Mouse (Mus musculus): ENCODE measurements around the gene Slc35f3. TPM values are rescaled to one million over a fixed set of nuclear protein-coding genes. Genes with fewer than 3 reads are reported as not detected.

Gene Slc35f3
- total RNA-seq (2014; rRNA removed) (3.8 and 6.1 TPM in 2 replicates), polyA plus RNA-seq (2015; fragmentation: Nextera tagmentation; extraction: Ambion mirVana) (6.1 and 6.5 TPM in 2 replicates)

- no peak within 1 kb of the TSS; the same call in 1 of the 2 replicates for H3K27ac ChIP-seq
These were observed at the start of gene Slc35f3 for GRCm38 (mm10) chr8:126298296-126299093. Slc35f3 (plus strand) TSS chr8:126298558.

GRCm38 (mm10) chr8:126250486-126250885 lies 47.9 kb upstream of the Slc35f3 start:
- H3K4me2 ChIP-seq (ENCODE audit: low read depth, low read length), result no peak overlapping the region
- H3K4me1 ChIP-seq (ENCODE audit: insufficient read depth, low read length), result no peaks in the 10 kb centered on the region
- H3K9ac ChIP-seq (replicated peaks; ENCODE audit: low read length), result no peak overlapping the region
- TF ChIP-seq CTCF (IDR thresholded peaks at IDR 0.05; ENCODE audit: low read depth), result no peak
- 51% methylated on average over 4 of the region's 4 CpGs for WGBS
- H3K27me3 ChIP-seq (ENCODE audit: insufficient read depth, low read length), result no peaks in the 10 kb centered on the region
- no peak overlapping the region for H3K4me3 ChIP-seq (ENCODE audit: low read length)
- no peaks in the 10 kb centered on the region for H3K9me3 ChIP-seq (ENCODE audit: low read length)
- ATAC-seq (no peak), DNase-seq (ENCODE audit: low spot score) (peak; percentile 14)
- no peak overlapping the region for H3K27ac ChIP-seq
- no peaks in the 10 kb centered on the region for H3K36me3 ChIP-seq (ENCODE audit: insufficient read depth, low read length)

More at GRCm38 (mm10) chr8:126298296-126299093, at the start of gene Slc35f3:
- no peaks in the 10 kb centered on the region for H3K36me3 ChIP-seq (ENCODE audit: insufficient read depth, low read length)
- no peak for TF ChIP-seq CTCF (IDR thresholded peaks at IDR 0.05; ENCODE audit: low read depth)
- DNase-seq (ENCODE audit: low spot score) (peak; percentile 54), ATAC-seq (peak; percentile 74)
- peak within 1 kb of the TSS; percentile 82 for H3K4me2 ChIP-seq (ENCODE audit: low read depth, low read length)
- H3K27me3 ChIP-seq (ENCODE audit: insufficient read depth, low read length), result no peaks in the 10 kb centered on the region
- H3K4me3 ChIP-seq (ENCODE audit: low read length), result peak within 1 kb of the TSS; percentile 54
- under 1% methylated on average over 64 of the region's 72 CpGs for WGBS
- peak within 1 kb of the TSS; percentile 70 for H3K9ac ChIP-seq (replicated peaks; ENCODE audit: low read length)
- H3K4me1 ChIP-seq (ENCODE audit: insufficient read depth, low read length), result 0 out of 2 replicates have a peak, but pooled peaks cover 6% of the 10 kb centered on the region
- H3K9me3 ChIP-seq (ENCODE audit: low read length), result no peaks in the 10 kb centered on the region

- Histone ChIP-seq H3K4me1 (ENCODE audit: insufficient read depth, low read length) (no peaks in the 10 kb centered on the region; the same call in 1 of the 2 replicates), H3K27me3 (ENCODE audit: insufficient read depth, low read length) (no peaks in the 10 kb centered on the region), H3K9me3 (ENCODE audit: low read length) (no peaks in the 10 kb centered on the region), H3K4me3 (ENCODE audit: low read length) (no peak overlapping the region), H3K36me3 (ENCODE audit: insufficient read depth, low read length) (no peaks in the 10 kb centered on the region), H3K9ac (replicated peaks; ENCODE audit: low read length) (no peak overlapping the region), H3K4me2 (ENCODE audit: low read depth, low read length) (no peak overlapping the region), H3K27ac (no peak overlapping the region)
- peak; percentile 63 for TF ChIP-seq CTCF (IDR thresholded peaks at IDR 0.05; ENCODE audit: low read depth)
- DNase-seq (ENCODE audit: low spot score), result peak; percentile 79
- WGBS, result 21% methylated on average over 9 of the region's 9 CpGs
- 0 out of 2 replicates have a peak, but pooled peaks have one; percentile 30 for ATAC-seq
These were observed 41.6 kb upstream of the Slc35f3 start for GRCm38 (mm10) chr8:126256585-126257391.

GRCm38 (mm10) chr8:126257392-126257681 lies 41.0 kb upstream of the Slc35f3 start:
- Histone ChIP-seq H3K27ac (no peak overlapping the region), H3K4me3 (ENCODE audit: low read length) (no peak overlapping the region), H3K9me3 (ENCODE audit: low read length) (no peaks in the 10 kb centered on the region), H3K4me2 (ENCODE audit: low read depth, low read length) (no peak overlapping the region), H3K27me3 (ENCODE audit: insufficient read depth, low read length) (no peaks in the 10 kb centered on the region), H3K4me1 (ENCODE audit: insufficient read depth, low read length) (no peaks in the 10 kb centered on the region; the same call in 1 of the 2 replicates), H3K9ac (replicated peaks; ENCODE audit: low read length) (no peak overlapping the region), H3K36me3 (ENCODE audit: insufficient read depth, low read length) (no peaks in the 10 kb centered on the region)
- WGBS, result 47% methylated on average over 8 of the region's 8 CpGs
- TF ChIP-seq CTCF (IDR thresholded peaks at IDR 0.05; ENCODE audit: low read depth), result no peak
- ATAC-seq (no peak), DNase-seq (ENCODE audit: low spot score) (no peak)

GRCm38 (mm10) chr8:126258175-126258781 lies 40.1 kb upstream of the Slc35f3 start:
- no peak overlapping the region for H3K9ac ChIP-seq (replicated peaks; ENCODE audit: low read length)
- TF ChIP-seq CTCF (IDR thresholded peaks at IDR 0.05; ENCODE audit: low read depth), result peak; percentile 91
- peak; percentile 80 for ATAC-seq
- 3% methylated on average over 15 of the region's 15 CpGs for WGBS
- H3K4me1 ChIP-seq (ENCODE audit: insufficient read depth, low read length), result no peaks in the 10 kb centered on the region; the same call in 1 of the 2 replicates
- DNase-seq (ENCODE audit: low spot score), result peak; percentile 90
- no peak overlapping the region for H3K27ac ChIP-seq
- peak overlapping the region; percentile 23; the same call in 1 of the 2 replicates for H3K4me3 ChIP-seq (ENCODE audit: low read length)
- no peaks in the 10 kb centered on the region for H3K27me3 ChIP-seq (ENCODE audit: insufficient read depth, low read length)
- H3K4me2 ChIP-seq (ENCODE audit: low read depth, low read length), result peak overlapping the region; percentile 51
- no peaks in the 10 kb centered on the region for H3K9me3 ChIP-seq (ENCODE audit: low read length)
- H3K36me3 ChIP-seq (ENCODE audit: insufficient read depth, low read length), result no peaks in the 10 kb centered on the region

- H3K27ac ChIP-seq, result no peak overlapping the region
- WGBS, result 60% methylated on average over 1 of the region's 1 CpGs
These were observed 33.2 kb upstream of the Slc35f3 start for GRCm38 (mm10) chr8:126265186-126265585.

More at GRCm38 (mm10) chr8:126265186-126265585, 33.2 kb upstream of the Slc35f3 start:
- Histone ChIP-seq H3K4me2 (ENCODE audit: low read depth, low read length) (no peak overlapping the region), H3K9me3 (ENCODE audit: low read length) (no peaks in the 10 kb centered on the region), H3K36me3 (ENCODE audit: insufficient read depth, low read length) (no peaks in the 10 kb centered on the region), H3K27me3 (ENCODE audit: insufficient read depth, low read length) (no peaks in the 10 kb centered on the region), H3K4me1 (ENCODE audit: insufficient read depth, low read length) (no peaks in the 10 kb centered on the region), H3K9ac (replicated peaks; ENCODE audit: low read length) (no peak overlapping the region), H3K4me3 (ENCODE audit: low read length) (no peak overlapping the region)
- no peak for DNase-seq (ENCODE audit: low spot score)
- TF ChIP-seq CTCF (IDR thresholded peaks at IDR 0.05; ENCODE audit: low read depth), result no peak
- ATAC-seq, result no peak
